Mouse (Mus musculus): ENCODE data around the gene Adgrl3.

Gene Adgrl3

DNA sequence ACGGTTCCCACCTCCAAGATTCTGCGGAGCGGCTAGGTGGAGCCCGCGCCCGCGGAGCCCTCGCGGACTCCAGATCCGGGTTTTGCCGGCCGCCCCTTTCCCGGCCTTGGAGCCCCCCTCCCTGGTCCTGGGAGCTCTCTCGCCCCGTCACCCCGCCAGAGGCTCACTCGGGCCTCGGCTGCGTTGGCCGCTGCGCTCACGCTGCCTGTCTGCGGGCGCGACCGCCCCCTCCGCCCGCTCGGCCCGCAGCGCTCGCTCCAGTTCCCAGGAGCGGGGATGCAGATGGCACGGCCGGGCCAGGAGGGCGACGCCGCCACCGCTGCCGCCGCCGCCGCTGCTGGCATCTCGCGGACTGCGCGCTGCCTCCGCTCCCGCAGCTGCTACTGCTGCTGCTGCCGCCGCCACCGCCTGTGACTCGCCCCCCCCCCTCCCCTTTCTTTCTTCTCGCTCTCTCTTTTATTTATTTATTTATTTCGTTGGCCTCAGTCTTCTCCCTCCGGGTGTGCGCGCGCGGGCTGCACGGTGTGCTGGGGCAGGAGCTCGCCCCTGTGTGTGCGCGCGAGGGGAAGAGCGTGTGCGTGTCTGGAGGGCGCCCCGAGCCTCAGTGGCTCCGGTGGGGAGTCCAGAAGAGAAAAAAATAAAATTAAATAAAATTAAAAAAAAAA is at the start of gene Adgrl3:
Gene Adgrl3 (plus strand): TSS at position 549 of the 665 bp plus-strand sequence.
- peak; percentile 75 for DNase-seq

DNA sequence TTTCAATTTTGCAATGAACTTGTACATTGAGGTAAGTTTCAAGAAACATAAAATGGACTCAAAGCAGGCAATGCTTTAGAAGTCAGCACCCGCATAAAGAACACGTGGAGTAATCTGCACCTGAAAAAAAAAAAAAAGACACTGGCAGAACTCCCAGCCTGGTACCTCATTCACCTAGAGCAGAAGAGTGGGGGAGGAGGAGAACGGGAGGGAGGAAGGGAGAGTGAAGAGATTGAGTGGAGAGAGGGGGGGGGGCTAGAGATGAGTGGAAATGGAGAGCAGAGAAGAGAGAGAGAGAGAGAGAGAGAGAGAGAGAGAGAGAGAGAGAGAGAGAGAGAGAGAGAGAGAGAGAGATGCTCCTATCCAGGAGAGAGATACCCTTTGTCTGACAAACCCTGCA is 772 bp upstream of the Adgrl3 start:
- no peak for DNase-seq

DNA sequence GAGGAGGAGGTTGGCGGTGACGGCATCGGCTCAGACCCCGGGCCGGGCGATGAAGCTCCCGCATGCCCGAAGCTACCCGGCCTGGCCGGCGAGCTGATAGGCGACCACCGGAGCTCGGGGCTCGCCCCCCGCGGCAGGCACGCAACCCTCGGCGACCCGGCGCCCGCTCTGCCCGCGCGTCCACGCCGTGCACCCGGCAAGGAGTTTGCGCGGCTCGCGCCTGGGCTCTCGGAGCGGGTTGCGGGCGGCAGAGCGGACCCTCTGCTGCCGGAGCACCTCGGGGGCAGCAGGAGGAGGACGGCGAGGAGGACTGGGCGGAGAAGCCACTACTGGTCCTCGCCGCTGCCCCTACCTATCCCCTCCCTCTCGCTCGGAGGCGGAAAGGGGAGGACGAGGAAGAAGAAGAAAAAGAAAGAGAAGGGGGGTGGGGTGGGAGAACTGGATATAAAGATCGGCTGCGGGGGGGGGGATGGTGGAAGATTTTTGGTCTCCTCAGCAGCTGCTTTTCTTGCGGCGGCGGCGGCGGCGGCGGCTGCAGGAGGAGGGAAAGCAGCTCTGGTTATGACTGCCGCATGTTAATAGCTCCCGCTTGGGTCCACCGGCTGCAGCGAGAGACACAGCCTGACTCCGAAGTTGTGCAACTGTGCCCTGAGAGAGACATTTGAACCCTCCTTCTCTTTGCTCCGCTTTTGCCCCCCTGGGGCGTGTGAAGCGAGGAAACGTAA is 505 bp downstream of the Adgrl3 start:
- DNase-seq = peak; percentile 48

DNA sequence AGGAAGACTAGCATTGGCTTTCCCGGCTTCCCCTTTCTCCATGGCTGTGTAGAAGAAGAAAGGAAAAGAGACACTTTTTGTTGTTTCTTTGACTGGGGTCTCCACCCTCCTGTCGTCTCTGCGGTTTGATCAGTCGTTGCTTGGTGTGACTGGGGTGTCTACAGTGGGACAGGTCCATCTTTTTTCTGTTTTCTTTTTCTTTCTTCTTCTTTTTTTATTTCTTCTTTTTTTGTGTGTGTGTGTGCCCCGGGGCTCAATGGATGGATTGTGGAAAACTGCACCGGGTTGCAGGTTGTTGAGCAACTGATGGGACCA is 1.0 kb downstream of the Adgrl3 start:
- no peak for DNase-seq

DNA sequence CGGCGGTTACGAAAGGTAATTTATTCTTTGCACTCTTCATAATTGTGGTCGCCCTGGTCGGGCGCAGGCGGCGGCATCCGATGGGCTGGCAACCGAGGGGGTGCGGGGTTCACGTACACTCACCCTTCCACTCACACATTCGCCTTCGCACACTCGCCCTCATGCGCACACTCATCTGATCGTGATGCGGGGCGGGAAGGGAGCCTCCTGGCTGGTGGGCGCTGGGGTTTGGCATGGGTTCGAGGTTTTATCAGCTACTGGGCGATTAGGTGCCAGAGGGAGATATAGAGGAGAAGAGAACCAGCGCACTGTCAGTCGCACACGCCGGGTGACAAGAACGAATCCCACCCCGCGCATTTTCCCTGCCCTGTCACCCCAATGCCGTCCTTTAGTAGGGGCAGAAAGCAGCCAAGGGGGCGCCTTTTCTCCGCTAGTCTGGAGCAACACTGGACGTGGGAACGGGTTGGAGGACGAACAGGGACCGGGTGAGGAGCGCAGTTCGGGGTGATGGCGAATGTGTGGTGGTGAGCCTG is 1.5 kb downstream of the Adgrl3 start:
- DNase-seq = peak; percentile 56

DNA sequence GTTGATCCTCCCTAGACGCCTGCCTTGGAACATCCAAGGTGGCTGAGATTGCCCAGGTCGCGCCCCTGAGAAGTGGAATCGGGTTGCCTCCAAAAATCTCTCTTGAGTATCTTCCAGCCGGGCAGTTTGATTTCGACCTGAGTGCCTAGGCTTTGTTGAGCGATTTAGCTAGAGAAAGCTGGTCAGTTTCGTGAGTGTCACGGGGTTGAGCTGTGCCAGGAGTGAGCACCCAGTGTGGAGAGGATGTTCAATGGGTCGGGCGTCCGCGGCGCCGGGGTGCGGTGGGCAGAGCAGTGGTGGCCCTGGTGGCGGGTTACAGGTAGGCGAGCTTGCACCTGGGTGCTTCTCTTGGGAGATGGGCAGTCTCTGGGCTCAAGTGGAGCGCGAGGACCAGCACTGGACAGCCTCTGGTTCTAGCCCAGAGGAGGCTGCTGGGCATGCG is 1.9 kb downstream of the Adgrl3 start:
- peak; percentile 21 for DNase-seq

DNA sequence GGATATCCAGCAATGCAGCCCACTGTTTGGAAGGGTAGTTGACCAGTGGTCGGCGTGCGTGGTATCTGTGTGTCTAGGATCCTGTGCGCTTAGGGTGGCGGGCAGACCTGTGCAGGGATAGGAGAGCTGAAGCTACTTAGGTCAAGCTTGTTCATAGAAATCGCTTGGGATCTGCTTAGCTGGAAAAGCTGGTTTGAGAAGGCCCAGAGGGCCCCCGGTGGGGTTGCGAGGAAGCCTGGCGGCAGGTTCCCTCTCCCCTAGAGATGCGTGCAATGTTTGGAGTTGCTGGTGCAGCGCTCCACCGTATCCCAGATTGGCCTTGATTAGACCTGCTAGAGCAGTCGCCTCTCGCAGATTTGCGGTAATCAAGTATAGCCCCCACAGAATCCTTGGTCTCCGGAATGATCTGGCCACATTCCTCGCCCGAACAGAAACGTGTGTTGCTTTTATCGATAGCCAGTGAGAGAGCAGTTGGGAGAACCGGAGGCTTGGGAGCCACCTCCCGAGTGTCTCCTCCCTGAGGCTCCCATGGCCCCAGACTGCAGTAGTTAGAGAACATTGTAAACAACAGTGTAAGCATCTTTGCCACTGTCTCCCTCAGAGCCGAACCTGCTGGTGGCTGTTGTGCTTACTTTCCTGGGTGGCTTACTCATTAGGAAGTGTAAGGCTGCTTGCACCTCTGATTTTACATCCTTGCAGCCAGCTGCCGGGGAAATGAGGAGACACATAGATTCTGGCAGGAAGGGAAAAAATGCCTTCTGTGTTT is 2.6 kb downstream of the Adgrl3 start:
- peak; percentile 38 for DNase-seq

DNA sequence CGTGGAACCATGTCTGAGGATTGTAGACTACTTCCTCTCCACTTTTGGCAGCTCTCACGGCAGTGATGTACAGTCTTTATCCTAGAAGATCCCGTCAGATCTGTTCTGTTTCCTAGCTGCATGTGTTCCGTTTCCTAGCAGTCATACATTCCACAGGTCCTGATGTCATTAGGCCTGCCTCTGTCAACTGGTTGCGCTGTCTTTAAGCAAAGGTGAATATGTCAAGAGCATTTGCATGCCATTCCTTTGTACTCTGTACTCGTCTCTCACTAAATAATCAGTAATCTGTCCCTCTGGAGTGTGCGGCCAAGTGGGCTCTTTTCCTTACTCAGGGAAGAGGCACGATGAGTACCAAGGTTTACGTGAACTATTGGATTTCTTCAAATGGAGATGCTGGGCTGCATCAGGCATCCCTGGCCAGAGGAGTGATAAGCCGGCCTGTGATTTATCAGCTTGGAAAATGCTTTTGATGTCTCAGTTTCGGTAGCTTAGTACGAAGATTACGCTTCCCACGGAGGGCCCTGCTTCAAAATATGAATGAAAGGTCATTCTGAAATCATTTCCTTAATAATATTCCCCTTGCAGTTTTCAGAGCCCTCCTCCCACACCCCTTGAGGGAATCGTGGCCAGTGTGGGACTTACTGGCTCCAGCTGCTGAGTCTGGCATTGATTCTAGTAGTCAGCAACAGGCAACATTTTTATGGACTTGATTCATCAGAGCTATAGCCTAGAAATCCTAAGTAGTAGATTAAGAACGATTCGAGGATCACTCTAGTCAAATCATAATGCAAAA is 4.2 kb downstream of the Adgrl3 start:
- DNase-seq = peak; percentile 39

DNA sequence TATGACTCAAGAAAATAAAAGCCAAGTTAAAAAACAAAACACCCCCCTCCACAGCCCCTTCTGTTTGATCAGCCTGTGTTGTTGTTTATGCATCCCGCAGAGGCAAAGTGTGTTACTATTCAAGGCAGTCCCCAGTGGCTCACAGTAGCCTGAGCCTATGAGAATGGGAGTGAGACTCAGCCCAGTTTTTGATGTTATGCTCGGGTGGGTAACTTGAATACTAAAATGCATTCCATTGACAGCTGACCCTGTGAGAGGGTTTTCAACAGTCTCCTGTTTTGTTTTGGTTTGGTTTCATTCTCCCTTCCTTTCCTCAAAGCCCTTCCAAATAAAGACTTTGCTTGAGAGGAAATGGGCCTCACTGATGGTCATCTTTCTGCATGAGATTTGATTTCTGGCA is 8.9 kb downstream of the Adgrl3 start:
- DNase-seq = no peak

DNA sequence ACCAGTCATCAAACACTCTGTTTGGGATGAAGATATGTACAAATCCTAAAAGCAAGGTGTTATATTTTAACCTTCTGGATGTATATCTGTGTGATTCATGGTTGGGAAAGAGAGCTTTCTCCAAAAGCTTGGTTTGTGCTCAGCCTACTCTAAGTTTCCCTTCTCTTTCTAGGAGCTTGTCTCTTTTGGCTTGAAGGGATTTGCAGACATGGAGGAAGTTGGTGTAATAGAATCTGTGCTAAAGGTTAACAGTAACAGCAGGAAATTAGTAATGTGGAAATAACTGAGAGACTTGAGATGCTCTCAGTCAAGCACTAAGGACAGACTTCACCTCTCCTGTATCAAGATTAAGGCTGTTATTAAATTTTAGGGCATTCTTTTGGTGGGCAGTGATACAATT is 17.2 kb downstream of the Adgrl3 start:
- no peak for DNase-seq

DNA sequence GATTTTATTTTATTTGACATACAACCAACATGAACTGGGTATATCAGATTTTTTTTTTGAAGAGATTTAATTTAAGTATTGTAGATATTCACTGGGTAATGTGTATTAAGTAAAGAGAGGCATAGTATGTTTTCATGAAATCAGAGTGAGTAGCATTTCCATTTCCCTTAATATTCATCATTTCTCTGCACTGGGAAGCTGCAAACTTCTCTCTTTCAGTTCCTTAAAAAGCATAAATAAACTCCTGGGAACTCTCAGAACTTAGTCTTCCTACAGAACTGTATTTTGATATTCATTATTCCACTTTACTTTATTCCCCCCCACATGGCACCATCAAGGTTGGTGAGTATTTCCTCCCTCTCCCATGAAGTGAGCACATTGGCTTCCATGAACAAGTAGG is 23.9 kb downstream of the Adgrl3 start:
- no peak for DNase-seq

DNA sequence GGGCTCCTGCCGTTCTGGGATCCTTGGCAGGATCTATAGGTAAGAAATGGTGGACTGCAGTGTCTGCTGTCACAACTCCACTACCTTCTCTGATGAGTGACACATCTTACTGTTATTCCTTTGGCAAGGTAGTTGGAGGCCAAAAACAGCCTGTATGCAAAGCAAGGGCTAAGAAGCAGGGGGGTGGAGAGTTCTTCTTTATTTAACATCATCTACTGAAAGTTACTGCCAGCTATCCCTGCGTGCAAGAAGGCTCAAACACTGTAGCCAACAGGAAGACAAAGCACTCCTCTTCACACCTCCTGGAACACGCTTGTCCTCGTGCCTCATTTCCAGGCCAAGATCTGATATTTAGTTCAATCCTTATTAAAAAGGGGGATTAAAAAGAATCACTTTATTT is 26.2 kb downstream of the Adgrl3 start:
- DNase-seq = no peak

DNA sequence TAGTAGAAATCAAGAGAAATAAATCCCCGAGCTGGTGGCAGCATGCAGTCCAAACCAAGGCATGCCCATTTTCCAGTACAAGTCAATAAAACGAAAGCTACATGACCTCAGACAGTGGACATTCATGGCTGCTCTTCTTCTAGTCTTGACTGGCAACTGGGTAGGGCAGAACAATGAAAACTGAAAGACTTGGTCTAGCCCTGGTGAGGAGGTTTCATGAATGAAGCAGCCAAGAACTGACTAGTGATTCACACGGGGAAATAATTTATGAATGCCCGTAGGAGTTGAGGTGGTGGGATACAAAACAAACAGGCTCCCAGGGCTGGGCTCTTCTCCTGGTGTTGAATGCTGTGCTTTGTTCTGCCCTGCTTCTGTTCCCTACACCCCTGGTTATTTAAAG is 34.7 kb downstream of the Adgrl3 start:
- DNase-seq = no peak

DNA sequence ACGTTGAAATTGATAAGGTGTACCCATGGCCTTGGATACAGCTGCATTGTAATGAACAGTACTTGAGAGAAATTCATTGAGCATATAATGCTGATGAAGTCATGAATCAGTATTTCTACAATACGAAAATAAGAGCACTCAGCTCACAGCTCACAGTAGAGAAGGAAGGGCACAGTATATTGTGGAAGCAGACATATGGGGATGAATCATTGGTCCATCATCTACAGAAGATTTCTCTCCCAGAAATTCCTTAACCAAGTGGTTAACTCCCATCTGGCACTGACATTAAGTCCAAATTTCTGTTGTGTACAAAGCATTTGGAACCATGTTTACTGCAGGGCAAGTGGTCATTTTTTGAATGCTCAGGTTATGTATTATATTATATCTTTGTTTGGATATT is 35.3 kb downstream of the Adgrl3 start:
- no peak for DNase-seq

DNA sequence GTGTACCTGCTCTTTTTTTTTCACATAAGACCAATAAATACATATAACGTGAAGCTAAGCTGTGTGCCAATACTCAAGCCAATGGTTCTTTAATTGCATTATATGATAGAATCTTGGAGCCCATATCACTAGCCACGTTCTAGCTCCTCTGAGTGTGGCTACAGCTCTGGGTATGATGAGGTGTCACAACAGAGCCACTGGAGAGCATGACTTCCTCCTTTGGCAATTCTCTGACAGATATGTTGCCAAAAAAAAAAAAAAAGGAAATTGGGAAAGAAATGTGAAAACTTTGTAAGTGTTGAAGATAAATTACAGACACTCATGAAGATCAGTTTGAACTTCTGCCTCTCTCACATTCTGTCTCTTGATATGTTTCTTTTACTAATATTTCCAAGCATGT is 38.2 kb downstream of the Adgrl3 start:
- DNase-seq = no peak

DNA sequence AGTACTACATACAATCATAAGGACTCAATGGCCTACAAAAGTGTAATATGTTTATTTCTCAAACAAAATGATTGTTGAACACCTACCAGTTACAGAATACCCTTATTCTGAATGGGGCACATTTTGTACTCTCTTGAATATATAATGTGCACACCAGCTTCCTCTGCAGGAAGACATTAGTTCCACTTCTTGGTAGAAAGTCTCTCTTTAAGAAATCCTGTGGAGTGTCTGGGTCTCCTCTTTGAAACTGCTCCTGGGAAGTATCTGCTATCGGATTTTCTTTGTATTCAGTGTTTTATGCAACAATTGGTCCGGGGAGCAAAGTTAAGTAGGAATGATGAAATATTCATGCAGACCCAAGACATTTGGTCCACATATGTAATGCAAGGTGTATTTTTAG is 41.0 kb downstream of the Adgrl3 start:
- no peak for DNase-seq

DNA sequence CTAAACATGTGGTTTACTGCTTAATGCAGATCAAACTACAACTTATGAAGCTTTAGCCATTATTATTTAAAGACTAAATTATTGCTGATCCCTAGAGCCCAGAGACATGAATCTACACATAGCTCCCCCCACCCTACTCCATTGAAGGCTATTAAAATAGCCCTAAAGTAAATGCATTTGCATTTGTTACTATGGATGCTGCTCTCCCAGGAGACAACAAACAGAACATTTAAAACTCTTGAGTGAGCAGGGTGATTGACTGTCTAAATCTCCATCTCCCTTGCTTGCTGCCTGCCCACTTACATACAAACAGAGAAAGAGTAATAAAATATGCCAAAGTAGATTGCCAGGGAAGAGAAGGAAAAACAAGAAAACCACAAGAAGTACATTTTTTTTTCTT is 41.4 kb downstream of the Adgrl3 start:
- DNase-seq = no peak

DNA sequence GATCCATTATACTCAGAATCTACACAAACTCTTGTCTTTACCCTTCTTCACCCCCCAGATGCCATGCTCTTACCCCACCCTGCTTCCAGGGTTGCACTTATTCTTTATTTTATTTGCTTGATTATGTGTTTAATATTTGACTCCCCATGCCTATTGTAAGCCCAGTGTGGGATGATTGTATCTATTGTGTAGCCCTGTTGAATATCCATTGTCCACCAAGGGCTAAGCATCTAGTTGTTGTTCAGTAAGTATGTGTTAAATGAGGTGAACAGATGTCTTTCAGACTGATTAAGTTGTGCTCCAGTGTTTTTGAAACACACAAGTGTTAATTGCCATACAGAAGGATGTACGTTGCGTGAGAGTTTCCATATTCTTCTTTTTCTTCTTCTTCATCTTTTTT is 44.1 kb downstream of the Adgrl3 start:
- no peak for DNase-seq

DNA sequence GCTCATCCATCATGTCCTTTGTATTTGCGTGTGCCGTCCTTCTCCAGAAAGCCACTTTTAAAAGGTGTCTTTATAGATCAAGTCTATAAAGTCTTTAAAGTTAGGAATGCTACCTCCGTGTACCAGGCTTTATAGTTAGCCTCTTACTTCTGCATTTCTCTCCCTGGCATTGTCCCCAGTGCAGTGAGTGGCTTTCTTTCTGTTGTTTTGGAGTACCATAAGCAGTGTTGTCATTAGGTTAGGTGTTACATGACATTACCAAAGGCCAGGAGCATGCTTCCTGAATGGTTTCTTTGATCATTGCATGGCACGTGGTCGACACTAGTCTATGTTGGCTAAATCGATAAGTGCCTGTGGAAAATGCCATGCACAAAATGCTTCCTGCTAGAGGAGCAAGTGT is 48.2 kb downstream of the Adgrl3 start:
- no peak for DNase-seq

DNA sequence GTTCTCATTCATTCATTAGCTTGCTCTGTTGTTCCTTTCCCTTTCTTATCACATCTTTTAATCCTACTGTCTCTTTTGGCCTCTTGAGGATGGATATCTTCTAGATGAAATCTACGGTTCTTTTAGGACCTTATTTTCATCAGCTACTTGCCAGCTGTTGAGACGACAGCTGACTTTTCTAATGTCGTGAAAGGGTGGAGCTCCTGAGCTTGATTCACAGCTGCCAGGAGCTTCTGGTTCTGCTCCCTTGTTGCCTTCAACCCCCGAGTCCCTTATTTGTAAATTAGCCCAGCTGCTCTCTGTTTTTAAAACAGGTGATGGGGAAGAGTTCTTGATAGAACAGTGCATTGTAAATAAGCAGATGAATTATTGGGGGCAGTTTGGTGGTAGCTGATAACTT is 48.9 kb downstream of the Adgrl3 start:
- DNase-seq = no peak

DNA sequence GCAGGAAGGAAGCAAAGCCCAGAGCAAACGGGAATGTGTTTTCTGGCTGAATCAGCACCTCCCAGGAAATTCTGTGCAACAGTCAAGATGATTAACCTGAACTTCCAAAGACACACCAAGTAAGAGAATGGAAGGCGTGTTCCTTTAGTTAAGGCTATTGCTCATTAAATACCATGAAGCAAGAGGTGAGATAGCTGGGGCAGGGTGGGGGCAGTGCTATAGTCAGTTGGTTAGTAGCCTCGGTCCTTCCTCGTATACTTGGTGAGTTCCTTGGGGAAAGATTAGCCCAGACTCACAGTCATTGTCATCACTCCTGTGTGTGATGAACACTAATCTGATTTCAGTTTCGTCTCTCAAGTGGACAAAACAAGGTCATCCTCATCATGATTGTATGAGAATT is 53.0 kb downstream of the Adgrl3 start:
- DNase-seq = no peak

DNA sequence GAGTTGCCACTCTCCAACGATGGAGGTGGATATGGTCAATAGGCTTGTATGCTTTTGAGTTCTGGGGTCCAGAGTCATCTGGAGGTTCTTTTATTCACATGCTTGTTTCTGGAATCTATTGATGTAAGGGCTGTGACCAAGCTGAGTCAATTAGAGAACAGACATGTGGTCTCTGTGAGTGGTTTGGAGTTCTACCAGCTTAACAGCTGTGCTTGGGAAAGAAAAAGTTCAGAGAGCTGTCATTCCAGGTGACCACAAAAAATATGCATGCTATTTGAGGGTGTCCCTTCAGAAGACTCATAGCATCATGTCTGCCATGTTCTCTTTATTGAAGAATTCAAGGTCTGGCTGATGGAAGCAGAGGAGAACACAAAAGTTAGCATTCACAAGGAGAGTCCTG is 53.9 kb downstream of the Adgrl3 start:
- DNase-seq = no peak

DNA sequence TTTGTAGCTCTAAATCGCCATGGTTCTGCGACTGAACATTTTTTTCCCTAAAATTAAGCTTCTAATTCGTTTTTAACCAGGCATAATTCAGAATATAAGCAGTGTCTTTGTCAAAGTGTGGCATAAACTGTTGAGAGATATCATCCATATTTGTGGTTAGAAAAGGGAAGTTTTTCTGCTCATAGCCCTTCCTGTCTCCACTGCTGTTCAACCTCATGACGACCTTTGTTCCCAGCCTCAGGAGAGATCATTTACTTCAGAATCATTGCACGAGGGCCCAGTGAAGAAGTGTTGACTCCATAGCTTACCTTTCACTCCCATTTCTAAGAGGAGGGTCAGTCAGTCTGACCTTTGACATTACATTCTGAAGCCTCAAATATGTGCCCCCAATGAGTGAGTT is 56.4 kb downstream of the Adgrl3 start:
- DNase-seq = no peak

Data from lung, postnatal 14 days (tissue).